Mouse (Mus musculus) forebrain, embryonic 12.5 days (tissue): ENCODE measurements around the gene Tmem132d. TPM values are rescaled to one million over a fixed set of nuclear protein-coding genes. Genes with fewer than 3 reads are reported as not detected.

Source experiments
- ATAC-seq: fragments of 200-750 bp; cut with Nextera tagmentation; 2 replicates; pipeline ENCODE4 v1.8.0; 2017; ENCODE audit warnings: moderate TSS enrichment; ENCODE audit not compliant: low FRiP score
- H3K27ac ChIP-seq: fragments of 300-500 bp; sonication (generic); 2 replicates; pipeline ENCODE4 v1.5.1; 2016; ENCODE audit warnings: mild to moderate bottlenecking
- H3K27me3 ChIP-seq: fragments of 300-500 bp; sonication (generic); 2 replicates; pipeline ENCODE4 v1.6.1; 2016; ENCODE audit warnings: mild to moderate bottlenecking
- H3K36me3 ChIP-seq: fragments of 300-500 bp; sonication (generic); replicated peaks from 2 replicates; pipeline ENCODE4 v1.6.1; 2016; ENCODE audit warnings: mild to moderate bottlenecking
- H3K4me1 ChIP-seq: fragments of 300-500 bp; sonication (generic); 2 replicates; pipeline ENCODE4 v1.6.1; 2016
- H3K4me2 ChIP-seq: fragments of 300-500 bp; sonication (generic); 2 replicates; pipeline ENCODE4 v1.6.1; 2016; ENCODE audit warnings: mild to moderate bottlenecking, moderate library complexity
- H3K4me3 ChIP-seq: fragments of 300-500 bp; sonication (generic); replicated peaks from 2 replicates; pipeline ENCODE4 v1.5.1; 2016; ENCODE audit warnings: mild to moderate bottlenecking
- H3K9ac ChIP-seq: fragments of 300-500 bp; sonication (generic); 2 replicates; pipeline ENCODE4 v1.6.1; 2016; ENCODE audit warnings: mild to moderate bottlenecking
- H3K9me3 ChIP-seq: fragments of 300-500 bp; sonication (generic); 2 replicates; pipeline ENCODE4 v1.6.1; 2016
- WGBS: fragments of 180-500 bp; shearing (Covaris S2); methylation state at CpG from one replicate; pipeline ENCODE4 v1.1.7; 2016; 5-methylcytosine and 5-hydroxymethylcytosine counted together
- polyA plus RNA-seq: library from polyadenylated mRNA; unstranded; fragments of >200 nt; fragmentation: Nextera tagmentation; extraction: Ambion mirVana; gene quantifications from 2 replicates; pipeline ENCODE4 v1.2.1, GENCODE M21; 2016

The Tmem132d gene
- polyA plus RNA-seq, 1 experiment from 2014 or later, result 0.47 TPM

DNA sequence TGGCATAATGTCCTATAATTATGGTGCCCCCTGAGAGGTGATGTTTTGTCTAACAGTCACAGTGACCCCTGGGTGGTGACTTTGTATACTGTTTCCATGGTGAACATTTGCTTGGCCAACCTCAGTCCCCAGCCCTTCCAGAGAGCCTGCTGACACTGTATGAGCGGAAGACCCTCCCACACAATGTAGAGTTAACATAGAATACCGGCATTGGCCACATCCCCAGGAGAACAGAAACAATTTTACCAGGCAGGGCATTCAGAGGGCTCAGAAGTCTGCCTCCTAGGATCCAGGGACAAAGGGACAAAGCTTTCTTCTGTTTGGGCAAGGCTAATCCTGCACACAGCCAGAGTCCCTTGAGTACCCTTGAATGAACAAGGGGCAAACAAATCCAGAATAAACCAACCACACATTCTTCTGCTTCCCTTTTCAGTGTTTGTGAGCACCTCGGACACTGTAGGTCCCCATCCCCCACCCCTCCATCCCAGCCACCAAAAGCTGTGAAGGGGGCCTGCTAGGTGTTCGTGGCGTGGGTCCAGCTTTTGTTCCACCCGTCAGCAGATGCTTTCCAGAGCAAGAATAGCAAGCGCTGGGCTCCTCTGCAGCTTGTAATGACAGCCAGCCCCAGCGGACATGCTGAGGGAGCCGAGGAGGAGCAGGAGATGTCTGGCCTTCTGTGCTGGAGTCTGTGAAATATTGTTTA, 228.8 kb downstream of the Tmem132d start:
- ATAC-seq, result peak; percentile 53
- no peaks in the 10 kb centered on the region for H3K36me3 ChIP-seq
- H3K27me3 ChIP-seq, result peaks cover 6% of the 10 kb centered on the region; the same call in 1 of the 2 replicates
- 9% methylated on average over 9 of the region's 9 CpGs for WGBS
- no peak overlapping the region for H3K4me3 ChIP-seq
- H3K27ac ChIP-seq, result peak overlapping the region; percentile 39; the same call in 1 of the 2 replicates
- no peak overlapping the region for H3K9ac ChIP-seq
- peaks cover 20% of the 10 kb centered on the region for H3K4me1 ChIP-seq
- H3K4me2 ChIP-seq, result peak overlapping the region; percentile 31
- no peaks in the 10 kb centered on the region for H3K9me3 ChIP-seq

DNA sequence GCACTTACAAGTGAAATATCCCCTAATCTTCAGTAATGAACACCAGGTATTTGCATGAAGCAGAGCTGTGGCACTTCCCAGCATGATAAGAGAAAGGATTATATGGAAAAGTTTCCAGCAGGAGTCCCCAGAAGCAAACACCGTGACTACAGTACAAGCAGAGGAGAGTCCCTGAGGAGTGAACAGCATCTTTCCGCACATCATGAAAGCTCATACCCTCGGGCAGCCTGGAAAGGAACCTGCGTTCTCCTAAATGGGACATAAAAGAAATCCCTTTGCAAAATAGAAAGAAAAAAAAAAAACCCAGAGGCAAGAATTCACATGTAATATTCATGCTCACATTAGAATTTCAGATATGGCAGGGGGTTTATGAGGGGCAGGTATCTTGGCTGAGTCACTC, 238.8 kb downstream of the Tmem132d start:
- ATAC-seq, result no peak
- H3K4me3 ChIP-seq, result no peak overlapping the region
- no peak overlapping the region for H3K27ac ChIP-seq
- 69% methylated on average over 4 of the region's 4 CpGs for WGBS
- H3K4me2 ChIP-seq, result no peak overlapping the region
- H3K36me3 ChIP-seq, result no peaks in the 10 kb centered on the region
- H3K4me1 ChIP-seq, result 0 out of 2 replicates have a peak, but pooled peaks cover 4% of the 10 kb centered on the region
- no peaks in the 10 kb centered on the region for H3K9me3 ChIP-seq
- no peaks in the 10 kb centered on the region for H3K27me3 ChIP-seq
- no peak overlapping the region for H3K9ac ChIP-seq

DNA sequence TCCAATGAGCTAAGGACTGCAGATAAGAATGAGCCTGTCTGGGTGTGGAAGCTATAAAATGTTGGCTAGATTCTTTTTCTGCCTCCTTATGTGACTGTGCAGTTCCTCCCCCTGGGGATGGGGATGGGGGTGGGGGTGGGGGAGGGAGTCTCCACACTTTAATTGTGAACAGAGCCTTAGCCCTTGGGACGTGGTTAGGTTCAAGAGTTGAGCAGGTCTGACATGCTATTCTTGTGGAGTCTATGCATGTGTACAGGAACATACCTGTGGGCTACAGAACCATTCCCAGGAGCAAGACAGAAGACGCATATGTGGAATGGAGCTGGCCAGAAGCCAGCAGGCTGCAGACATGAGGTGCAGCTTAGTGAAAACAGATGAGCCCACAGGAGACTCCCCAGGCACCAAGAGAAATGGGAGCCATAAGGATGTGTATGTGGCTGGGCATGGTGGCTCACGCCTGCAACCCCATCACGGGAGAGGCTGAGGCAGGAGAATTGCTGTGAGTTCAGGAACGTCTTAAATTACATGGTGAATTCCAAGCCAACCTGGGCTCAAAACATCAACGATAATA, 240.3 kb downstream of the Tmem132d start:
- H3K27me3 ChIP-seq, result no peaks in the 10 kb centered on the region
- no peak overlapping the region for H3K4me3 ChIP-seq
- H3K9ac ChIP-seq, result no peak overlapping the region
- 90% methylated on average over 6 of the region's 6 CpGs for WGBS
- H3K4me2 ChIP-seq, result no peak overlapping the region
- no peak overlapping the region for H3K27ac ChIP-seq
- H3K9me3 ChIP-seq, result no peaks in the 10 kb centered on the region
- H3K4me1 ChIP-seq, result 0 out of 2 replicates have a peak, but pooled peaks cover 4% of the 10 kb centered on the region
- no peaks in the 10 kb centered on the region for H3K36me3 ChIP-seq
- ATAC-seq, result no peak

DNA sequence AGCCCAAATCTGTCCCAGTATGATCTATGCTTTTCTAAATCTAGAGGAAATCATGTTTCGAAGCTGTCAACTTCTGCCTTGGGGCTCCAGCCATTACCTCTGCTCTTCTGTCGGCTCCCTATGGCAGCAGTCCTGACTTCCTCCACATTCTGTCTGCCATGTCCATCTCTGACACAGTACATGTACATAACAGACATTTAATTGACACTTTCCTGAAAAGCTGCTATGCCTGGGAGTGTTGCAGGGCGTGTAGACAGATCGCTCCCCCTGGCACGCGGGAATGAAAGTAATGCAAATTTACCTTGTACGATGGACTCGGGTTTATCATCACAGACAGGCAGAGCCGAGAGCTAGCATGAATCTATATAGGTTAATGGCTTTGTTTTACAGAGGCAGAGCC, 241.2 kb downstream of the Tmem132d start:
- 78% methylated on average over 9 of the region's 9 CpGs for WGBS
- no peak overlapping the region for H3K9ac ChIP-seq
- no peak overlapping the region for H3K4me3 ChIP-seq
- H3K9me3 ChIP-seq, result no peaks in the 10 kb centered on the region
- no peak overlapping the region for H3K4me2 ChIP-seq
- H3K27me3 ChIP-seq, result no peaks in the 10 kb centered on the region
- H3K27ac ChIP-seq, result no peak overlapping the region
- H3K36me3 ChIP-seq, result no peaks in the 10 kb centered on the region
- no peak for ATAC-seq
- H3K4me1 ChIP-seq, result 0 out of 2 replicates have a peak, but pooled peaks cover 4% of the 10 kb centered on the region

DNA sequence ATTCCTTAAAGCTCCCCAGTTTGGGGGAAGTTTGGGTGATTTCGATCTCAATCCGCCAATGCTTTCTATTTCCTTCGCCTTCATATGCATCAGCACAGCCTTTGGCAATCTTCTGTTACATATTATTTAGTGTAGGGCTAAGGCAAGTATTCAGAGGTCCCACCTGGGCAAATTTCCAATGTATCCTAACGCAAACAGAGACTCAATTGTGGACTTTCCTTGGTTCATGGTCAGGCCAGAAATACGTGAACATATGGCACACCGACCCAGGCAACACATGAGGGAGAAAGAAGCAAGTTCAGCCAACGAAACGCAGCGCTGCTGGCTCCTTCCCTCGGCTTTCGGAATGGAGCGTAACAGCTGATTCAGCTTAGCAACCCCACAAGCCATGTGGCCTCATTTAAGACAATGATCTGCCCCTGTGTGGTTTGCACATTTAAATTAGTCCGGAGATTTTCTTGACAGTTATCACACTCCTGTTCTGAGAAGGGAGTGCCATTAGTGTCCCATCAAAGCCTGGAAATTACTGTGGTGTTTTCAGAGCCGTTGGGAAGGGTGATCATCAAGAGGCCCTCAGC, 242.5 kb downstream of the Tmem132d start:
- Histone ChIP-seq H3K4me3 (no peak overlapping the region), H3K4me1 (0 out of 2 replicates have a peak, but pooled peaks cover 4% of the 10 kb centered on the region), H3K9me3 (no peaks in the 10 kb centered on the region), H3K4me2 (no peak overlapping the region), H3K36me3 (no peaks in the 10 kb centered on the region), H3K9ac (no peak overlapping the region), H3K27ac (no peak overlapping the region), H3K27me3 (no peaks in the 10 kb centered on the region)
- ATAC-seq, result no peak
- WGBS, result 70% methylated on average over 14 of the region's 14 CpGs

DNA sequence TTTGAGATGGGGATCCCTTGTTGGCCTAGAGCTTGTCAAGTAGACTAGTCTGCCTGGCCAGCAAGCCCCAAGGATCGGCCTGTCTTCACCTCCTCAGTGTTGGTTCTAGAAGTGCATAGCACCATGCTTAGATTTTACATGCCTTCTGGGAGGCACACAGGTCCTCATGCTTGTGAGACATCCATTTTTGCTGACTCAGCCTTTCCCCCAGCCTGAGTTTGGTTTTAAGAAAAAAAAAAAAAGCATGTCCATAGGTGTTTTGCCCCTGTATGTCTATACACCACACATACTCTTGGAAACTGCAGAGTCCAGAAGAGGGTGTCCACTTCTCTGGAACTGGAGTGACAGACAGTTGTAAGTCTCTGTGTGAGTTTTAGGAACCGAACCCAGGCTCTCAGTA, 256.6 kb downstream of the Tmem132d start:
- Histone ChIP-seq H3K27ac (no peak overlapping the region), H3K9ac (no peak overlapping the region), H3K4me1 (no peaks in the 10 kb centered on the region), H3K27me3 (no peaks in the 10 kb centered on the region), H3K4me3 (no peak overlapping the region), H3K4me2 (no peak overlapping the region), H3K9me3 (no peaks in the 10 kb centered on the region), H3K36me3 (no peaks in the 10 kb centered on the region)
- WGBS, result 85% methylated on average over 2 of the region's 2 CpGs
- ATAC-seq, result no peak

DNA sequence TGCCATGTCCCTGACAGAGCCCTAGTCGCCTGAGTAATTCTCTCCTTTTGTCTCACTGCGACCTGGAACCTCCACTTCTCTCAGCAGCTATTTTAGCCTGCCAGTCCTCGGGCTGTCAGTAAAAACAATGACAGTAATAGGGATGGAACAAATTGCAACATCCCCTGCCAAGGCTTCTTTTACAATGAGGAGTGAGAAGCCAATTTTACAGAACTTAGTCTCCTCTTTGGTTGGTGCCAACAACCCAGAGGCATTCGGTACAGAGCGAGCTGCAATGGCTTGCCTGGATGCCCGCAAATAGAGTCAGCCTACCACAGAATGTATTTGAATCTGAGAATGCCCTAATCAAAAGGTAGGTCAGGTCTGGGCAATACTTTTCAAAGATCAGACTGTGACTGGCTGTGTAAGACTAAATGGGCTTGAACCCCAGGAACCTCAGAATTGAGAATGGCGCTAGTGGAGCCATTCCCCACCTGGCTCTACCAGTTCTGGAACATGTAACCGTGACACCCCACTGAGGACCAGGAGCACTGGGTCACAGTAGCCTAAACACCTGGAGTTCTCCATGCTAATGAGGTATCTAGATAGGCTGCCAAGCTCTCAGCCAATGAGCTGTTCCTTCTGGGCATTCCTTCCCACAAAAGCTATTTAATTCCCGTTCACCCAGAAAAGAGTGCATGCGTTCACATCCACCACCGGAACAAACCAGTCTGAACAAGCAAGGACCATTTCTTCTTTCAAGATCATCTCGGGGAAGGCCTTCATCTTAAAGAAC, 273.8 kb downstream of the Tmem132d start:
- no peak overlapping the region for H3K4me3 ChIP-seq
- no peak for ATAC-seq
- H3K9me3 ChIP-seq, result no peaks in the 10 kb centered on the region
- H3K4me2 ChIP-seq, result no peak overlapping the region
- H3K27me3 ChIP-seq, result no peaks in the 10 kb centered on the region
- WGBS, result 78% methylated on average over 12 of the region's 12 CpGs
- no peak overlapping the region for H3K9ac ChIP-seq
- no peaks in the 10 kb centered on the region for H3K4me1 ChIP-seq
- no peak overlapping the region for H3K27ac ChIP-seq
- no peaks in the 10 kb centered on the region for H3K36me3 ChIP-seq

DNA sequence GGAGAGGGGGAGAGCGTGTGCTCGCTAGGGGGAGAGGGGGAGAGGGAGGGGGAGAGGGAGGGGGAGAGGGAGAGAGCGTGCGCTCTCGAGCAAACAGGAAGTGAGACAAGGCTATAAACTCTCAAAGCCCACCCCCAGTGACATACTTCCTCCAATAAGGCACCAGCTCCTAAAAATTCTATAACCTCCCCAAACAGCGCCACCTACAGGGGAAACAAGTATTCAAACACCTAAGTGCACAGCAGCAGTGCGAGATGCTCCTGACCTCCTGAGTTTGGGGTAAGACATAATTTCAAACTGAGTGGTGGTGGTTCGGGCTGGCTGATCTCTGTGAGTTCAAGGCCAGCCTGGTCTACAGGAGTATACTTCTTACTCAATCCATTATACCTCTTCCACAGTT, 281.4 kb downstream of the Tmem132d start:
- 85% methylated on average over 7 of the region's 8 CpGs for WGBS
- Histone ChIP-seq H3K27me3 (no peaks in the 10 kb centered on the region), H3K4me2 (no peak overlapping the region), H3K36me3 (no peaks in the 10 kb centered on the region), H3K9ac (no peak overlapping the region), H3K27ac (no peak overlapping the region), H3K9me3 (no peaks in the 10 kb centered on the region), H3K4me3 (no peak overlapping the region), H3K4me1 (no peaks in the 10 kb centered on the region)
- ATAC-seq, result no peak

DNA sequence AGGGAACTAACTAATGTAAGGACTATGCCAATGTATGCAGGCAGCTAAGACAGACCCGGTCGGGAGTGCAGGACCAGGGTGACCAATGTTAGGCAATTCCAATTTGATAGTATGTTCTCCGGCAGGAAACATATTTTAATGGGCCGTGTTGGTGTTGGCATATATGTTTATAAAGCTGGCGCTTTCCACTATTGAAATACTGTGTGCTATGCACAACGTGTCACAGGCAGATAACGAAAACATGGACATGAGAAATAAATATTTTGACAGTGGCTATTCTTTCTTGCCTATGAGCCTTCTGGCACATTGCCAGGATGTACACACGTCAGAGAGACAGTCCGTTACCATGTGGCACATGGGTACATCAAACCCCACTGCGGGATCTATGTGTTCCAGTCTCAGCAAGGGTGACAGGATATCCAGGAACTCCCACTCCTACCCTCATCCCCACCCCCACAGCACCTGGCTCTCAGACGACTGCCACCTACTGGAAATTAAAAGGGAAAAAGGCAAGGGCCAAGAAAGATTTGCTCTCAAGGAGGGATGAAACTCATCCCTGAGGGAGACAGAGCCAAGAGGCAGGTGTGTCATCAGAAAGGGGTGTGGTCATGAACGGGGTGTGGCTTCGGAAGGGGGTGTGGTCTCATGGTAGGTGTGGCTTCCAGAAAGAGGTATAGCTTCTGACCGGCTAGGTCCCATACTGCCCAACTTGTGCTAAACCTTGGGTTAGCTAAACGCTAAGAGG, 285.8 kb downstream of the Tmem132d start:
- H3K4me1 ChIP-seq, result no peaks in the 10 kb centered on the region
- WGBS, result 86% methylated on average over 15 of the region's 15 CpGs
- no peak for ATAC-seq
- H3K27me3 ChIP-seq, result no peaks in the 10 kb centered on the region
- no peak overlapping the region for H3K9ac ChIP-seq
- H3K4me3 ChIP-seq, result no peak overlapping the region
- H3K36me3 ChIP-seq, result no peaks in the 10 kb centered on the region
- H3K4me2 ChIP-seq, result no peak overlapping the region
- H3K27ac ChIP-seq, result no peak overlapping the region
- no peaks in the 10 kb centered on the region; the same call in 1 of the 2 replicates for H3K9me3 ChIP-seq

DNA sequence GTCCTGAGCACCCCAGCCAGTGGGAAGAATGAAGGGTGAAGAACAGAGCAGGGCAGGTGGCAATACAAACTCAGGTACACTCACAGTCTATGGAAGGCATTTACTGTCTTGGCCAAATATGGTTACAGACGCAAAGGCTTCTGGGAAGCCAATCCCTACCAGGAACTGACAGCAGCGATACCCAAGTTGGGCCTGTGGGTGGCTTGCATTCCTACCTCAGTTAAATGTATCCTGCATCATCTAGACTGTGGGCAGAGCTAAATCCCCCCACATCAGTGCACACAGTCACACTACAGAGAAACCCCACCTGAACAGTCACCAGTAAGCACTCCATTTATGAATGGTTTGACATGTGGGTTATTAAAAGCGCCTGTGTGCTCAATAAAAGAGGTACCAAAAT, 288.1 kb downstream of the Tmem132d start:
- no peaks in the 10 kb centered on the region; the same call in 1 of the 2 replicates for H3K9me3 ChIP-seq
- no peak overlapping the region for H3K4me2 ChIP-seq
- 98% methylated on average over 3 of the region's 3 CpGs for WGBS
- ATAC-seq, result no peak
- no peaks in the 10 kb centered on the region for H3K27me3 ChIP-seq
- H3K27ac ChIP-seq, result no peak overlapping the region
- no peaks in the 10 kb centered on the region for H3K4me1 ChIP-seq
- no peak overlapping the region for H3K4me3 ChIP-seq
- no peaks in the 10 kb centered on the region for H3K36me3 ChIP-seq
- H3K9ac ChIP-seq, result no peak overlapping the region

DNA sequence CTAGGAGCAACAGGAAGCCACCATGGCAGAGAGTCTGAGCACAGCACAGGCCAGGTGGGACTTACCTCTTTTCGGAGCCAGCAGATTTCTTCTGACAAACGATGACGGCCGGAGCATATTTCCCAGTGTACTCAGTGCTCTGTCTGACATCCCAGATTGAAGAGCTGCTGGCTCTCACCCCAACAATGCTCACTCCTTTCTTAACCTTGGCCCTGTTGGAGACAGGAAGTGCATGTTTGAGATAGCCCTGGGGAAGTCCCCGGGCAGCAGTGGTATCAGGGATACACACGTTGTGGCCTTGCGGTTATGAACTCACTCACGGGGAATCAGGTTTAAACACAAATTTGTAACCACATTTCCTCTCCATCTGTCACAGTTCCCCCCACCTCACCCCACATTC, 296.1 kb downstream of the Tmem132d start:
- 90% methylated on average over 8 of the region's 8 CpGs for WGBS
- no peak for ATAC-seq
- no peaks in the 10 kb centered on the region for H3K9me3 ChIP-seq
- no peak overlapping the region for H3K4me2 ChIP-seq
- no peak overlapping the region for H3K9ac ChIP-seq
- no peaks in the 10 kb centered on the region for H3K36me3 ChIP-seq
- H3K4me1 ChIP-seq, result no peaks in the 10 kb centered on the region
- H3K27me3 ChIP-seq, result no peaks in the 10 kb centered on the region
- no peak overlapping the region for H3K4me3 ChIP-seq
- no peak overlapping the region for H3K27ac ChIP-seq

DNA sequence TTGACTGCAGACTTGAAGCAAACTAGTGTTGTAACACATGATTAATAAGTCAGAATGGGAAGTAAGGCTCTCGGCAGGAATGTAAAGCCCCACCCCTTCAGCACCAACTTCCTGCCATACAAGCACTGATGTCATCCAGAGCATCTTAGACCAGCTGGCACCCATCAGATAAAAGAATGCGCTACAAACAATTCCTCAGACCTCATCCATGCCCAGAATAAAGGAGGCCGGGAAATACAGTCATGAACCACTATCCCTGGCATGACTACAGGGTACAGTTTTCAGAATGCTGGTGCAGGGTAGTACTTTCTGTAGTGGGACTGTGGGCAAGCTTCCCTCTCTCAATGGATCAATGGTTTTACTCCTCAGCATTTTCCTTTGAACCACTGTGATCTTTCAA, 310.2 kb downstream of the Tmem132d start:
- Histone ChIP-seq H3K9me3 (no peaks in the 10 kb centered on the region), H3K4me3 (no peak overlapping the region), H3K27me3 (no peaks in the 10 kb centered on the region), H3K4me1 (no peaks in the 10 kb centered on the region), H3K4me2 (no peak overlapping the region), H3K27ac (no peak overlapping the region), H3K9ac (no peak overlapping the region), H3K36me3 (no peaks in the 10 kb centered on the region)
- 83% methylated on average over 3 of the region's 3 CpGs for WGBS
- no peak for ATAC-seq
